Mouse (Mus musculus): ENCODE data around the gene Vwa5b1. TPM values are rescaled to one million over a fixed set of nuclear protein-coding genes. Genes with fewer than 3 reads are reported as not detected.

The Vwa5b1 gene
- total and polyA plus RNA-seq, 2 experiments from 2014 or later = 1.5 to 9.2 TPM

DNA sequence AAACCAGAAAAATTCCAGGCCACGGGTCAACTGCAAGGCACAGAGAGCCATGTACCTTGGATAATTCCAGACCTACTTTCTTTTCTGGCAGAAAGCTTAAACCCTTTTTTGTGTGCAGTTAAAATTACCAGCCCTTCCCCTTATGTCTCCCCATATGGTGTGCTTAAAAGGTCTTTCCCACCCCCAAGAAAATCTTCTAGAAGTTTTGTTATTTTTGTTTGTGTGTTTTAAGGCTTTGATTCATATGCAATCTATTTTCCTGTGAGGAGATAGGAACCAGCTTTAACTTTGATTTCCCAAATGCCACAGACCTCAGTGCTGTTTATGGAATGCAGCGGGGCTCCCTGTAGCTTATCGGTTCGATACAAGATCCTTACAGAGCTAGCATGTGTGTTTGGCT is 53.2 kb downstream of the Vwa5b1 start:
- H3K27me3 ChIP-seq (ENCODE audit: insufficient read depth, low read length) = no peaks in the 10 kb centered on the region
- H3K27ac ChIP-seq (ENCODE audit: low read depth, low read length) = no peak overlapping the region
- H3K4me1 ChIP-seq (ENCODE audit: insufficient read depth) = no peaks in the 10 kb centered on the region
- no peak overlapping the region for H3K4me2 ChIP-seq (ENCODE audit: low read depth)
- no peak for ATAC-seq
- 55% methylated on average over 4 of the region's 4 CpGs for WGBS
- no peak overlapping the region for H3K4me3 ChIP-seq (ENCODE audit: low read depth, low read length)
- no peak for TF ChIP-seq CTCF (IDR thresholded peaks at IDR 0.05; ENCODE audit: low read depth)
- no peaks in the 10 kb centered on the region for H3K36me3 ChIP-seq (ENCODE audit: insufficient read depth)
- no peaks in the 10 kb centered on the region for H3K9me3 ChIP-seq (ENCODE audit: low read length)
- no peak overlapping the region for H3K9ac ChIP-seq
- peak; percentile 43 for DNase-seq

DNA sequence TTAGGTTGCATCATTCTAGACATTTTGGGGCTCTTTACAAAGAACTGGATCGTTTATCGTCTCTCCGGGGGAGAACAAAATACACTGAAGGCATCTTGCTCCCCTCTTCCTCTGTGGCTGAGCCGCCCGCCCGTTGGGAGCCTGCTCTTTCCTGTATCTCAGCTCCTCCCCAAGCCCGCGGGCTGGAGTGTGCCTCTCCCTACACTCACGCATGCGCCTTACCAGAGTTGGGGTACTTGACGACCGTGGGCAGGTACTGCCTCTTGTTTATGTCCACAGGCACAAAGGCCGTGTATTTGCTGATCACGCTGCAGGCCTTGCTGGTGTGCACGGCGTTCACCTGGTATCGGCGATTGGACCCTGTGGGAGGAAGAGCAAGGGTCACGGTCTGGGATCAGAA is 57.3 kb downstream of the Vwa5b1 start:
- no peaks in the 10 kb centered on the region for H3K27me3 ChIP-seq (ENCODE audit: insufficient read depth, low read length)
- no peak overlapping the region for H3K27ac ChIP-seq (ENCODE audit: low read depth, low read length)
- 79% methylated on average over 19 of the region's 19 CpGs for WGBS
- H3K9ac ChIP-seq = no peak overlapping the region
- no peak for ATAC-seq
- no peak for TF ChIP-seq CTCF (IDR thresholded peaks at IDR 0.05; ENCODE audit: low read depth)
- H3K36me3 ChIP-seq (ENCODE audit: insufficient read depth) = no peaks in the 10 kb centered on the region
- H3K4me3 ChIP-seq (ENCODE audit: low read depth, low read length) = no peak overlapping the region
- H3K4me1 ChIP-seq (ENCODE audit: insufficient read depth) = no peaks in the 10 kb centered on the region
- no peak for DNase-seq
- no peaks in the 10 kb centered on the region for H3K9me3 ChIP-seq (ENCODE audit: low read length)
- no peak overlapping the region for H3K4me2 ChIP-seq (ENCODE audit: low read depth)

- no peaks in the 10 kb centered on the region for H3K9me3 ChIP-seq (ENCODE audit: low read length)
- no peak overlapping the region for H3K9ac ChIP-seq
- H3K4me2 ChIP-seq (ENCODE audit: low read depth) = no peak overlapping the region
- H3K27me3 ChIP-seq (ENCODE audit: insufficient read depth, low read length) = no peaks in the 10 kb centered on the region
- no peak overlapping the region for H3K27ac ChIP-seq (ENCODE audit: low read depth, low read length)
- WGBS = 78% methylated on average over 3 of the region's 4 CpGs
- no peak for TF ChIP-seq CTCF (IDR thresholded peaks at IDR 0.05; ENCODE audit: low read depth)
- H3K4me1 ChIP-seq (ENCODE audit: insufficient read depth) = no peaks in the 10 kb centered on the region
- no peak for ATAC-seq
- no peak overlapping the region for H3K4me3 ChIP-seq (ENCODE audit: low read depth, low read length)
- no peak for DNase-seq
- H3K36me3 ChIP-seq (ENCODE audit: insufficient read depth) = no peaks in the 10 kb centered on the region
Measured at GRCm38 (mm10) chr4:138576661-138577060, 59.0 kb downstream of the Vwa5b1 start.

GRCm38 (mm10) chr4:138574800-138575606 is 60.7 kb downstream of the Vwa5b1 start:
- no peak for TF ChIP-seq CTCF (IDR thresholded peaks at IDR 0.05; ENCODE audit: low read depth)
- no peak overlapping the region for H3K4me3 ChIP-seq (ENCODE audit: low read depth, low read length)
- no peak overlapping the region for H3K27ac ChIP-seq (ENCODE audit: low read depth, low read length)
- no peak overlapping the region for H3K4me2 ChIP-seq (ENCODE audit: low read depth)
- H3K4me1 ChIP-seq (ENCODE audit: insufficient read depth) = no peaks in the 10 kb centered on the region
- no peak for DNase-seq
- ATAC-seq = no peak
- no peaks in the 10 kb centered on the region for H3K36me3 ChIP-seq (ENCODE audit: insufficient read depth)
- no peaks in the 10 kb centered on the region for H3K9me3 ChIP-seq (ENCODE audit: low read length)
- H3K27me3 ChIP-seq (ENCODE audit: insufficient read depth, low read length) = no peaks in the 10 kb centered on the region
- WGBS = 75% methylated on average over 13 of the region's 13 CpGs
- H3K9ac ChIP-seq = no peak overlapping the region

- no peak for TF ChIP-seq CTCF (IDR thresholded peaks at IDR 0.05; ENCODE audit: low read depth)
- DNase-seq (no peak), ATAC-seq (no peak)
- 92% methylated on average over 11 of the region's 11 CpGs for WGBS
- no peaks in the 10 kb centered on the region for H3K36me3 ChIP-seq (ENCODE audit: insufficient read depth)
- no peak overlapping the region for H3K9ac ChIP-seq
- H3K27me3 ChIP-seq (ENCODE audit: insufficient read depth, low read length) = no peaks in the 10 kb centered on the region
- no peak overlapping the region for H3K4me3 ChIP-seq (ENCODE audit: low read depth, low read length)
- H3K4me2 ChIP-seq (ENCODE audit: low read depth) = no peak overlapping the region
- no peaks in the 10 kb centered on the region for H3K9me3 ChIP-seq (ENCODE audit: low read length)
- H3K4me1 ChIP-seq (ENCODE audit: insufficient read depth) = no peaks in the 10 kb centered on the region; the same call in 1 of the 2 replicates
- no peak overlapping the region for H3K27ac ChIP-seq (ENCODE audit: low read depth, low read length)
Measured at GRCm38 (mm10) chr4:138569928-138570327, 65.8 kb downstream of the Vwa5b1 start.

DNA sequence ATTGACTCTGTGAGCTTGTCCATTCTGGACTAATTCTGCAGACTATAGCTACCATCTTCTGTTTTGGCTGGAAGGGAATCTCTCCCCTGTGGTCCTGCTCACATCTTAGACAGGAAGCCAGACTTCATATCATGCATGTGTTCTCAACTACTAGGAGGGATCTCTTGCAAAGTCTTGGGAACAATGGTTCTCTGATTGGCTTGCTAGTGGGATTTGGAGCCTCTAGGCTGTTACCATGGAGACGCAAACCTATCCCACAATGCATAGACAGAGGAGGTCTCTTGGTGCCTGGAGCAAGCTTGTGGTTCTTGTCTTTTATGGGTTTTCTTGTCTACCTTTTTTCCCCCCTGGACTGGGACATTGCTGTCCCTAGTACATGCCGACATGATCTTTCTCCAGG is 67.4 kb downstream of the Vwa5b1 start:
- Histone ChIP-seq H3K36me3 (ENCODE audit: insufficient read depth) (no peaks in the 10 kb centered on the region), H3K27me3 (ENCODE audit: insufficient read depth, low read length) (no peaks in the 10 kb centered on the region), H3K4me1 (ENCODE audit: insufficient read depth) (no peaks in the 10 kb centered on the region; the same call in 1 of the 2 replicates), H3K4me3 (ENCODE audit: low read depth, low read length) (no peak overlapping the region), H3K27ac (ENCODE audit: low read depth, low read length) (no peak overlapping the region), H3K9me3 (ENCODE audit: low read length) (no peaks in the 10 kb centered on the region), H3K9ac (no peak overlapping the region), H3K4me2 (ENCODE audit: low read depth) (no peak overlapping the region)
- TF ChIP-seq CTCF (IDR thresholded peaks at IDR 0.05; ENCODE audit: low read depth) = no peak
- 40% methylated on average over 2 of the region's 2 CpGs for WGBS
- ATAC-seq (peak; percentile 89), DNase-seq (peak; percentile 52)

DNA sequence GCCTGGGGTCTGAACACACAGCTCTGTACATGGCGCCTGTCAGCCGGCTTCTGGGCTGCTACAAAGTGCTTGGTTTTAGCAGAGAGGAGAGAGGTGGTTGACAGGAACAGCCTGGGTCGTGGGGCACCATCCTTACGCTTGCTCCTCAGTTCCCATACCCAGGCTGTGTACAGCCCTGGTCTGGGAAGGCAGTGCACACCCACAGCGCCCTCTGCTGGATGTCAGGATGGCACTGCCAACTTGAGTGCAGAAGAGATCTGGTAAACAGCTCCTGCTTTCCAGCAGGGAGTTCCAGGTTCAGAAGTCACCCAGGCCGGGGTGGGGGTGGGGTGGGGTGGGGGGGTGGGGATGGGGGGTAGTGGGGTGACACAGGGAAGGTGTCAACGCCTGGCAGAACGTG is 73.7 kb downstream of the Vwa5b1 start:
- H3K4me1 ChIP-seq (ENCODE audit: insufficient read depth) = no peaks in the 10 kb centered on the region; the same call in 1 of the 2 replicates
- no peaks in the 10 kb centered on the region for H3K36me3 ChIP-seq (ENCODE audit: insufficient read depth)
- DNase-seq = peak; percentile 90
- no peak overlapping the region for H3K4me3 ChIP-seq (ENCODE audit: low read depth, low read length)
- H3K9me3 ChIP-seq (ENCODE audit: low read length) = no peaks in the 10 kb centered on the region
- peak; percentile 97 for ATAC-seq
- no peaks in the 10 kb centered on the region for H3K27me3 ChIP-seq (ENCODE audit: insufficient read depth, low read length)
- peak; percentile 96 for TF ChIP-seq CTCF (IDR thresholded peaks at IDR 0.05; ENCODE audit: low read depth)
- 7% methylated on average over 8 of the region's 8 CpGs for WGBS
- no peak overlapping the region for H3K27ac ChIP-seq (ENCODE audit: low read depth, low read length)
- no peak overlapping the region for H3K4me2 ChIP-seq (ENCODE audit: low read depth)
- no peak overlapping the region for H3K9ac ChIP-seq

Data from forebrain, postnatal 0 days (tissue).